Mouse (Mus musculus) adrenal gland, postnatal 14 days (tissue): ENCODE measurements around the gene Gskip. TPM values are rescaled to one million over a fixed set of nuclear protein-coding genes. Genes with fewer than 3 reads are reported as not detected.

Source experiments
- DNase-seq: peaks from one replicate; pipeline ENCODE4 v3.0.0; 2021; ENCODE audit warnings: mixed read lengths
- long read RNA-seq, 2 experiments: library from polyadenylated mRNA; stranded (forward); transcript quantifications; one replicate each; pipeline ENCODE4 v2.0.0; 2021
- total RNA-seq: library from RNA; stranded (reverse); gene quantifications from 2 replicates; pipeline ENCODE4 v1.2.3, GENCODE M21; 2021

The Gskip gene
- 15.0 and 17.0 TPM in 2 replicates for total RNA-seq
- long read RNA-seq, experiment 1, transcript Gskip-201 (3 exons, 2,720 nt): major isoform, 30 of 37 reads
- long read RNA-seq, experiment 1, partial matches to known transcripts: 2 of 37 reads
- long read RNA-seq, experiment 1, other reads (novel, unspliced or antisense): 2 of 37 reads
- long read RNA-seq, experiment 2, transcript Gskip-201 (3 exons, 2,720 nt): major isoform, 27 of 33 reads
- long read RNA-seq, experiment 2, partial matches to known transcripts: 1 of 33 reads
- long read RNA-seq, experiment 2, other reads (novel, unspliced or antisense): 1 of 33 reads

DNA sequence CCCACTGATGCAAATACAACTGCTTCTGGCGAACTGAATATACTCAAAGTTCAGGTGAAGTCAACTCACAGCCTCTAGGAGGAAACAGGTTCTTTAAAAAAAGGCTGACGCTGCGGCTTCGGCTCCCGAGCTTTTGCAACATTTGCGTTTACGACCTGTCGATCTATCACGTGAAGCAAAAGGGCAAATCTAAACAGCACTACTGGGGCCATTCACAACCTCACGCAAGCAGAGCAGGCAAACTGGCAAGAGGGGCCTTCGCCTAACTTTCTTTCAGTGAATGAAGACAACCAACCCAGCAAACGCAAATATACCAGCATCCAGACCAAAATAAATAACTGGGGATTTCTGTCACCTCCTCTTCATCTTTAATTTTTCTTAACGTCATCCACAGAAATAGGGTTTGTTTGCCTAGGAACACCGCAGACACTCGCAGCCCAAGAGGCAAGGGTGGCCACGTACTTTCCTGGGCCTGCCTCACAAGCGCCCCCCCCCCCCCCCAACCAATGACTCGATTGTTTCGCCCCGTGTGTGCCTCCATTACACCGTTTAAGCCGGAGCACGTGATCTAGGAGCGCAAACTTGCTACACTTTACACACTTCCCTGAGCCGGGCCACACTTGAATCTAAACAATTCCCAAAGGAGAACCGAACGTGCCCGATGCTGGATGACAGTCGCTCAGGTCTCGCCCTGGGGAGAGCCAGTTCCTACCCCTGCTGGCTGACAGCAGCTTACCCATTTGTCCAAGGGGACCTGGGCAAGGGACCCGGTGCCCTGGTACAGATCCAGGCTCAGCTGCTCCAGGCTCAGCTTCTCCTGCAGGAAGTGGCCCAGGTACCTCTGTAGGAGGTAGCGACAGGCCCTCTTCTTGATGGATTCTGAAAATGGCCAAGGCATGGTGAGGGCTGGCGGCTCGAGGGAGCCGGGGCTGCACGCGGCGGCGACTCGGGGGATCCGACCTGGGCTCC, at the start of gene Gskip:
Gene Gskip, plus strand, starts transcription at position 897 of the 969 bp plus-strand sequence.
- peak; percentile 64 for DNase-seq

DNA sequence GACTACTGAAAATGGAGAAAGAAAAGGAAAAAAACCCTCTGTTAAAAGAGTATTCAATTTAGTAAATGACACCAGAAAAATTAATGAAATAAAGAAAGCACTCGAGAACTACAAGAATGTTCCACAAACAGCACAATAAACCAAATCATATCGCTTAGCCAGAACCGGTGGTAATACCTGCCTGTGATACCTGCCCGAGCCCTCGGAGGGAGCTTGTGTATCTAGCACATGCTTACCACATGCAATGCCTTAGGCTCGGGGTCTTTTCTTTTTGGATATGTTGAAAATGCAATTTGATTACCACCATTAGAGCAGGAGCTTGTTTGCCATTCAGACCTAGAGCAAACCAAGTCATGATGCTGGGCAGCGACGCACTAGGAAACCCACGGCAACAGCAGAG, 48.1 kb upstream of the Gskip start:
- DNase-seq: no peak

DNA sequence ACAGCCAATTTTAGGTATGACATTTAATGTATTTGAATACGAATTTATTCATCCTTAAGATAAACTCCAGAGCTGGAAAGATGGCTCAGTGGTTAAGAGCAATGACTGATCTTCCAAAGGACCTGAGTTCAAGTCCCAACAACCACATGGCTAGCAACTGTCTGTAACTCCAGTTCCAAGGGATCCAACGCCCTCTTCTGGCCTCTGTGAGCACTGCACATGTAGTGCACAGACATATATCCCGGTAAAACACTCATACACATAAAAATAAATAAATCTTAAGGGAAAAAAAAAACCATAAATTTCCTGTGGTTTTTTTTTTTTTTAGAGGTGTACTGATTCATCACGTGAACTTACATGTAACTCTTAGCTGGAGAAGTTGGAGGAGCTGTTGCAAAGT, 47.1 kb upstream of the Gskip start:
- DNase-seq: no peak

DNA sequence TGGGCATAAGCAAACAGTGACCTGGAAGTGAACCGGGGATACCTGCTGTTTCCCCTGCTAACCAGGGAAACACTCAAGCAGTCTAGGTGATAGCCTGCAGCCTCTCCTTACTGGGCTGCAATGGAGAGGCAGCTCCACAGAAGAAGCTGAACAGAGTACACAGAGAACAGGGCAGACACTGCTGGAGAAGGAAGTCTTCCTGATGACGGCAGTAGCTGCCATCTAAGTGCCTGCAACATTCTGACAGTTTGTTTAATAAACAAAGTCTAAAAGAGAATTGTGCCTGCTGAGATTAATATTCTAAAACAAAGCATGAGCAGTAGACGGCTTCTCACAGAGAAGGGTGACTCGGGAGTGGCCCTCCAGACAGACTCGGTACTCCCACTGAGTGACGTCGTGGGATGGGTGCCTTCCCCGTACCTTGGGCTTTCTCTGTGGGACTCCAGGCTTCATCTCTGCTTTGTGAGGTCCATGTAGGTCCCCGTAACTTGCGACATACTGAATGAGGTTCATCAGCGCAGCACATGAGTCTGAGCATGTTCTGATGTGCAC, 41.8 kb upstream of the Gskip start:
- DNase-seq: no peak

DNA sequence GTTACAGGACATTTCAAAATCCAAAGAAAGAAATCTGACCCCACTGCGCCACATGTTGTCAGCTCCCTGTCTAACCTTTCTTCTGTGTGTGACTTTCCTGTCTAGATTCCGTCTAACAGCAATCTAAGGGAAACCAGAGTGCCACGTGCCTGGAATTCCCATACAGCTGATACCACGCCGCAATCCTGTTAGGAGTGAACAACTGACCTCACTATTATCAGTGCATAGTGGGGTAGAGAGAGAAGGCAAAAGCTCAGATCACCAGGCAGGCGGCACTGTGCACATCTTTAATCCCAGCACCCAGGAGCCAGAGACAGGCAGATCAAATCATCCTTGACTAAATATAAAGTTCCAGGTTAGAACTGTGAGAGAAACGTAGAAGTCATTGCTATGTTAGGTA, 28.8 kb upstream of the Gskip start:
- DNase-seq: no peak

DNA sequence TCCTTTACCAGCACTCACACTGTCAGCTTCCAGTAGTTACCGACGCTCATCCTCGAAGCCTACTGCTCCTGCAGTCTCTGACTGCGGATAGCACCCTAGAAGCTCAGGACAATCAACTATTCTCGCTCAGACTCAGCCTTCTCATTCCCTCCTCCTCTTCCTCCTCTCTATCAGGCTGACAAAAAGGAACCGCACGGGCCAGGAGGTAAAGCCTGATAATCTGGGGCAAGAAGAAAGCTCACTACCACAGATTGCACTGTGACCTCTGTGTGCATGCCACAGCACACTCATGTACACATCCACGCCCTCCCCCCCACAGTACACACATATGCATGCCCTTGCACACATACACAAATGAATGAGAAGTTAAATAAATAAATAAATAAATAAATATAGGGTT, 8.4 kb upstream of the Gskip start:
- DNase-seq: no peak

DNA sequence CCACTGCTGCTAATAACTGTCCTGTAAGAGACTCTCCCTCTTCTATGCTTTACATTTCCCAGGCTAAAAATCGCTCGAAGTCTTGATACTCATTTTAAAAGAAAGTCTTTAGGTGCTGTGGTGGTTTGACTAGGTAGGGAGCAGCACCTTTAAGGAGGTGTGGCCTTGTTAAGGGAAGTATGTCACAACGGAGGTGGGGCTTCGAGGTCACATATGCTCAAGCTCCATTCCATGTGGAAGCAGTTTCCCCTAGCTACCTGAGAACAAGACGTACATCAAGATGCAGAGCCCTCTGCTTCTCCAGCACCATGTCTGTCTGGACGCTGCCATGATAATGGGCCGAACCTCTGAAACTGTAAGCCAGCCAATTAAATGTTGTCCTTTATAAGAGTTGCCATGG, 6.4 kb upstream of the Gskip start:
- no peak for DNase-seq

DNA sequence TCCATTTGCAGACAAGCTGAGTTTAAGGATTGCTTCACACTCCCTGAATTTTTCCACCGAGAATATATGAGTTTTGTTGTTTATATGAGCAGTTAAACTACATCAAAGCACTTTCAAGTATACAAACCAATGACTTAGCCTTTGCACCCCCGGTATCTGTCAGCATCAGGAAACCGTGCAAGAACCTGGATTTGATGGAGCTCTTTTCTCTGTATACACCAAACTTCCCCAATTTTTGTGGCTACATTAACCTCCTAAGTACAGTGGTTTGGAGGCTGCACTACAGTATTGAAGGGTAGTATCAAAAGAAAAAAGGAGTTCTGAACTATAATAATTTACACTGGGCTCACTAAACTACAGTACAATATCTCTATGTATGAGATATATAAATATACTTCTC, 5.9 kb upstream of the Gskip start:
- DNase-seq: no peak

DNA sequence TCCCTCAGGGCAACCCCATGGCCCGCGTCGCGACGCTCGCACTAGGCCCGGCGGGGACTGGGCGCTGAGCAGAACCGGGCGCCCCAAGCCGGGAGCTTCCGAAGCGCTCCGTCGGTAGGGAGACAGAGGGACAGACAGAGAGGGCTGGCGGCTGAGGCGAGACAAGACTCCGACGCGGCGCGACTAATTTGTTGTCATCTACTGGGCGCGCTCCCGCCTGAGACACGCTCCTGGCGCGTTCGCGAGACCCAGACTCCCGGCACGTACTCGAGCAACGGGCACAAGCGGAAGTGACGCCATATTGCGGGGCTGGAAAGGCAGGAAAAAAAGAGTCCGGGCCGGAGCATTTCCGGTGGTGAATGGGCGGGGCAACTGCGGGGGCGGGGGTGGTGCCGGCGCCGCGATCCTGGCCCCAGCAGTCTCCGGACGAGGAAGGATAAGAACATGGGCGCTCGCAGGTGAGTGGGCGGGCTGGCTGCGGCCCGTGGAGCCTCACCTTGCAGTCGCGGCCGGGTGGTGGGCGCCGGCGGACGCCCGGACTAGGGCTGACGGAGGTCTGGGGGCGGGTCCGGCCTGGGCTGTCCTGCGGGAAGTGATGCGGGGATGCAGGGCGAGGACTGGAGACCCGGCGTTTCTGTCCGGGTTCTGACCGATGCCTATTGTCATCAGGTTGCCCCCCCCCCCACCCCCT, 517 bp downstream of the Gskip start, which contains the start of gene Atg2b:
Gene Atg2b, minus strand, starts transcription at position 211 of the 691 bp plus-strand sequence.
- peak; percentile 99 for DNase-seq

DNA sequence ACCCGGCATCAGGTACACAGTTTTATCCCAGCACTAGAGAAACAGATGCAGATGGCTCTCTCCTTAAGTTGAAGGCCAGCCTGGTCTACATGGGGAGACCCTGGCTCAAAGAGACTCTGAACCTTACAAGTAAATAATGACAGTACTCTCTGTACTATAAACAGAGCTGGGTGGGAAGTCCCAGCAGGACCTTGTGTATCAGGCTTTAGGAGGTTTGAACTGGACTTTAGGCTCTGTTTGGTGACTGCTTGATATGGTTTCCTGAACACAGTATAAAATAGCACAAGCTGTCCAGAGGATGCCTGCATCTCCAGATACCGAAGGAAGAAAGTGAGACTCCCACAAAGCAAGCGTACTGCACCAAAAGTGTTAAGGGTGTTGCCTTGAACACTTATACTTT, 2.2 kb downstream of the Gskip start:
- DNase-seq: no peak

DNA sequence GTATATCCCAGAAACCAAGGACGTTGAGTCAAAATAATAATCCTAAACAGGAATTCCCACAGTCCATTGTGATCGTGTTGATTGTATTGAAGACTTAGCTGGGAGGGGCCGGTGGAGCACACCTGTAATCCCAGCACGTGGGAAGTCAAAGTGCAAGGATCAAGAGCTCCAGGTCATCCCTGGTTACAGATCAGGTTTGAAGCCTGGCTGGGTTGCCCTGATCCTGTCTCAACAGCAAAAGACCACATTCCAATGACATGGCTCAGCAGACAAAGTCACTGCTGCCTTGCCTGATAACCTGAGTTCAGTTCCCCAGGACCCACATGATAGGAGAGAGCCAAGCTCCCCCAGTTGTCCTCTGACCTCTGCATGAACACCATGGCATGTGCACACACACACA, 2.8 kb downstream of the Gskip start:
- no peak for DNase-seq

DNA sequence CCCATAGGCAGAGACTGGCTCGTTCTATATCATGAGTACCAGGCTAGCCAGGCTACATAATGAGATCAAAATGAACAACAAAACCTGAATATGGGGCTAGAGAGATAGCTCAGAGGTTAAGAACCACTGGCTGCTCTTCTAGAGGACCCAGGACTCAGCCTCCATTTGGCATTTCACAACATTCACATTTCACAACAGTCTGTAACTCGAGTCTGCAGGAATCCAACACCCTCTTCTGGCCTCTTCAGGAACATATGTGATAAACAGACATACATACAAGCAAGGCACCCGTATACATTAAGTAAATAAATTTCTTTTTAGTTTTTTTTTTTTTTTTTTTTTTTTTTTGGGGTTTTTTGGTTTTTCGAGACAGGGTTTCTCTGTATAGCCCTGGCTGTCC, 3.9 kb downstream of the Gskip start:
- DNase-seq: no peak

DNA sequence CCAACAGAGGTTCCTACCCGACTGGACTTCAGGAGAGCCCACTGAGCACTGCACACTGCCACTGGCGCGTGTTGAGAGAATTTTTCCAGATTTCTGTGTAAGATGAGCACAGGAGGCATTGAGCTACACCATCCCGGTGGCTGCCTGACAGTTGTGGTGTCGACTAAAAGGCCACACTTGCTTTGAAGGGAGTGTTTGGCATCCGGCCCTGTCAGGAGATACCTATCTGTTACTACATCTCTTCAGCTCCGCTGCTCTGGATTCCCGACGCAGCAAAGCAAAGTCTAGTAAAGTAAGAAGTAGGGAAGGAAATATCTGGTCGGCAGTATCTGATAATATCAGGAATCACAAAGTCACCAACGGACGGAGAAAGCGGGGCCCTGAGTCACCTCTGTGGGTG, 4.8 kb downstream of the Gskip start:
- DNase-seq: no peak

DNA sequence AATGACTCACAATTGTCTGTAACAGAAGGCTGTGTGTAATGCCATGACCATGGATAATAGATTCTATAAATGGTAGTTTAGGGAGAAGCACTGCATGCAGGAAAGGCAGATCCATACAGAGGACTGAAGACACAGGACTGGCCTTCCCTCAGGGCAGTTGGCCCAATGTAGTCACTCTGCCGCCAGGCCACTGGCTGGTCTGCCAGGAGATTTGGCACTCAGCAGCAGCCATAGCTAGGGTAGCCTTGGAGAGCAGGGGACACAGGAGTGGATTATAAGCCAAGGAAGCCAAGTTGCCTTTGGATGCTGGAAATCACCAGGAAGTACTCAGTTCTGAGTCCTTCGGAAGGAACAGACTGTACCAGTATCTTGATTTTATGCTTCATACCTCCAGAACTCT, 9.4 kb downstream of the Gskip start:
- peak; percentile 53 for DNase-seq

DNA sequence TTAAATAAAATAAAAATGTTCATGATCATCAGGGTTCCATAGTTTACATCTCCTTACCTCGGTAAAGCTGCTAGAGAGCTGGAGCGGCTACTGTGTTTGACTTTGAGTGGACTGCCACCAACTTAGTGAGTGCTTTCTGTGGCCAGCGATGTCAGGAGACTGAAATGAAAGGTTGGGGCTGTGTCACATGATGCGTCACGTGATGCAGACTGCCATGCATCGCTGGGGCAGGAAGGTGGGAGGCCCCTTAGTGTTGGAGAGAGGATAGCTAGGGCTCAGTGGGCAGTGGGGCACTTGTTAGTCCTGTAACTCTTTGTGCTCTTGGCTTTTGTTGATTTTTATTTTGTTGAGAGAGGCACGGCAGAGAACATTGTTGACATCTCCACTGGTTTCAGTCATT, 11.2 kb downstream of the Gskip start:
- DNase-seq: no peak

DNA sequence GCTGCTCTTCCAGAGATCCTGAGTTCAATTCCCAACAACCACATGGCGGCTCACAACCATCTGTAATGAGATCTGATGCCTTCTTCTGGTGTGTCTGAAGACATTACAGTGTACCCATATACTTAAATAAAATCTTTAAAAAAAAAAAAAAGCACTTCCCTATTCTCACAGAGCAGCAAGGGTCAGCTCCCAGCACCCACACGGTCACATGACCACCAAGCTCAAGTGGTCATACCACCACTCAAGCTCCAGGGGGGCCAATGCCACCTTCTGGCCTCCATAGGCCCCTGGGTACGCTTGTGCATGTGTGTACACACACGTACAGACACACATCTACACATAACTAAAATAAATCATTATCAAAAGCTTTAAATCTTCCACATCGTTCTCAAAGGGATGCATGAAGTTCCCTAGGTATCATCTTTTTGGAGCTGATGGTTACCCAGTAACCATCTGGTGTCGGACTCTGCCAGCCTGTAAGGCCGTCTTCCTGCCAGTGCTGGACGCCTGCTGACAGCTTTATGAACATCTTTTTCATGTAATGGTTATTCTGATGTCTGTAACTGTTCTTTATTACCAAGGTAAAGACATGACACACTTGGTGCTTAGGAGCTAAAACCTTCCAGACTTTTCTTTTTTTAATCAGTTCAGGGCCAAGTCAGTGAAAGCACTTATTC, 12.6 kb downstream of the Gskip start:
- no peak for DNase-seq

DNA sequence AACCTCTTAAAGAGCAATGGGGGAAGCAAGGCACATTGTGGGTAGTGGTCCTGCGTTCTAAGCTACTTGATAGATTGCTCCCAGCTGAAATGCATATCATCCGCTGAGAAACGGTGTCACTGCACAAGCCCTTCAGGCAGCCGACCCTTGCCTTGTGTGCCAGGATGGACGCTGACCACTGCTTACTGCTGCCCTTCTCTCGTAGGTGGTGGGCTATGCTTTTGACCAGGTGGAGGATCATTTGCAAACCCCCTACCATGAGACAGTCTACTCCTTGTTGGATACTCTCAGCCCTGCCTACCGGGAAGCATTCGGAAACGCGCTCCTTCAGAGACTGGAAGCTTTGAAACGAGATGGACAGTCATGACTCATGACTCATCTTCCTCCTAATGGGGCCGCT, 15.8 kb downstream of the Gskip start:
- DNase-seq: no peak

DNA sequence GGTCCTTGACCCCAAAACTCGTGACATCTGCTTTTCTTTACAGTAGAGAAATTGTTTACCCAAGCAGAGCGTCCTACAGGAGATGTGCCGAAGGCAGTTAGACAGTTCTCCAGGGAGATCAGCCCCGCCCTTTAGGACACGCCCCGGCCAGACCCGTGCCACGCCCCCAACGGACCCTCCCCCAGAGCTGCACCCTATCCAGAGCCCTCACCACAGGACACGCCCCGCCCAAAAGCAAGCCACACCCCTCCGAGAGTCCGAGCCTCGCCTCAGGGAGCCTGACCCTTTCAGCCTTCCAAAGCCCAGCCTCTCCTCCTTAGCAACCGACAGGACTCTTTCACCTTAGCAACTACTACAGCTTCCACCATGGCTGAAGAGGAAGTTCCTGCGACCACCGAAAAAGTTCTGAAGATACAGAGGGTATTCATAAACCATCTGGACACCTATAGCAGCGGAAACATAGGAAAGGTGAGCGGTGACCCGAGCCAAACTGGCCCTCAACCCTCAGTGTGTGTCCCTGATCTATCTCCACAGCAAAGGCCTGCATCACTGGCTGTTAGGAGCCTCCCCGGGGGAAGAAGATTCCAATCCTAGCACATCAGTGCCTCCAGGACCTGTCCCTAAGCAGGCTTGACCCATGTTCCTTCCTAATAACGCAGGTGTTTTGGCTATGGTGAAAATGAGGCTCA, 21.3 kb downstream of the Gskip start, which contains the start of gene Ak7:
Gene Ak7, plus strand, starts transcription at position 178 of the 689 bp plus-strand sequence.
- peak; percentile 94 for DNase-seq

DNA sequence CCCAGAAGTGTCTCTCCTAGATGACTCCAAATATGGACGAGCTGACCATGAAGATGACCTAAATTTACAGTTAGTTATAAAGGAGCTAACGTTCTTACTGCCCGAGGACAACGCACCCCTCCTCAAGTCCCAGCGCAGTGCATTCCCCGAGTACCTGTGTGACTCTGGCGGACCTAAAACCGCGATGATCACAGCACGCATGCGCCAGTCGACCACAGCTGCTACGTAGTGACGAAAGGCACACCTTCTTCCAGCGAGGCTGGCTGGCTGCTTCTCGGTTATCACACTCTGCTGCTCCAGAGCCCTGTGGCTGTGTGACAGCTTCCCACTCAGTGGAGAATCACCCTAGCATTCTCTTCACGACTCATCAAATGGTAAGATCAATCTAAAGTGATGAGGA, 34.0 kb downstream of the Gskip start:
- peak; percentile 55 for DNase-seq

DNA sequence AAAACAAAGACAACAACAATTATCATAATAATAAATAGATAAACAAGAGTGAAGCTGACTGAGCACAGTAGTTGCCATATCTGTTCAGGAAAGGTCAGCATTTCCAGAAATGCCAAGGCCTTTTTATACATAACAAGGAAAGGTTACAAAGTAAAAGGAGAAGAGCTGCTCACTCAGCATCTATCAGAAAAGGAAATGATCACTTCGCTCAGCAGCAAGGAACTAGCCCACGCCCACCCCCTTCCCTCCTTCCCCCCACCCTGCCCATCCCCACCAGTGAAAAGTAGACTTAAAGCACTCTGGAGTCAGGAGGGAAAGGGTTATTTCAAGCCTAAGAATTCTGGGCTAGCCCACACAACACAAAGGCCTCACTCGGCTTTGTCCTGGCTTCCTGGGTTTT, 35.6 kb downstream of the Gskip start:
- DNase-seq: no peak

DNA sequence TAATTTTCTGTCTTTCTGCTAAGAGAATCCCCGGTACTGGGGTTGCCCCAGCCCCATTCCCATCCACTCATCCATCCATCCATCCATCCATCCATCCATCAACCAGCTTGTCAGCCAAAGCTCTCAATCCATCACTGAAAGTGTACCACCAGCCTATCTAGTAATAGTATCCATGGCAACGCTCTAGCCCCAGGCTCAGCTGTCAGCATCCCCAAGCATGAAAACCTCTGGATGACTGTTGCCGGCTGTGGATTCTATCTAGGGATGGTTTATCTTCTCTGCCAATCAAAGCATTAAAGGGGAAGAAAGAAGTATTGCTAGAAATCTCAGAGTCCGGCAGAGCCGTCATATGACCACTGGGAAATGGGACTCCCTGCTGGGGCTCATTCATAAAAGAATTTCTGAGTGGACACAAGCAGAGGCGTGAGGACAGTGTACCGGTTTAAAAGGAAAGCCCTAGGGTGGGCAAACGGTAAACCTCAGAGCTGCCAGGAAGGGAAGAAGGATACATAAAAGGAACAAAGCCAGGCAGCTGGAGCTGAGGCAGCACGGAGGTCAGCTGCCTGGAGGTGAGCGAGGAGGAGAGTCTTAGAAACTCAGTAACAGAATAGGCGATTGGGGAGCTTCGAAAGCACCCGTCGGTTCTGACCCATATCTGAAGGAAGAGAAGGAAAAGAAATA, 37.0 kb downstream of the Gskip start:
- DNase-seq: no peak
